8 mouse cellular contexts compared by ENCODE assay signal in the genomic region with DNA sequence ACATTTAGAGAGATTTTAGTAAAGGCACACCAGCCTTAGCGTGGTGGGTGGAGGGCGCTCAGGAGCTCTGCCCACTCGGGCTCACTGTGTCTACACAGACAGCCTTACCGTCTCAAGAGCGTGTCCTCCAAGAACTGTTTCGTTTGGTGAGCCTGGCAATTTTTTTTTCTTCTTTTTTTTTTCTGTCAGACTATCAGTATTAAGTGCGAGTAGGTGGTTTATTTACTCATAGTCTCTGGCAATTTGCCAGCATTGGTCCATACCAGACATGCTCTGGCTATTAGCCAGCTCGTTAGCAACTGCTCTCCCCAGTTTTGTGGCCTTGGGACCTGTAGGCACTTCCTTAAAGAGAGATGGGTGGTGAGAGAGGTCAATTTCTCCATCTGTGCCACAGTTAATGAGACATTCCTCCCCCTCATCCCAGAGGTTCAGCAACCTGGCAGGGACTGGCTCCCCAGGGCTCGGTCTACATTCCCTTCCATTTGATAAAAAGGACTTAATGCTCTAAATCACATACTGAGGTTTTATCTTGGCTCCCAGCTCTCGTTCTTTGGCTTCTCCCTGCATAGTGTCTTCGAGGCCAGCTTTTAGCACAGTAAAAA.
DNase-seq lines count a peak whose midpoint lies in the region; ATAC-seq lines count a peak whose summit lies in the region.

No protein-coding gene starts in this region.

- no peaks in the 10 kb centered on the region for H3K27me3 ChIP-seq in embryonic facial prominence, embryonic 12.5 days
- no peaks in the 10 kb centered on the region for H3K27me3 ChIP-seq in embryonic facial prominence, embryonic 10.5 days (replicated peaks; ENCODE audit: low read depth, poor library complexity, severe bottlenecking)
- H3K27me3 ChIP-seq in forebrain, embryonic 16.5 days (replicated peaks; ENCODE audit: control insufficient read depth, insufficient read depth, low read length) = no peaks in the 10 kb centered on the region
- no peaks in the 10 kb centered on the region for H3K27me3 ChIP-seq in limb, embryonic 10.5 days (ENCODE audit: low read depth, poor library complexity, severe bottlenecking)
- no peaks in the 10 kb centered on the region for H3K27me3 ChIP-seq in stomach, embryonic 16.5 days (ENCODE audit: control insufficient read depth, insufficient read depth, low read length)

- H3K4me1 ChIP-seq in embryonic facial prominence, embryonic 12.5 days = peaks cover 9% of the 10 kb centered on the region; the same call in 1 of the 2 replicates
- H3K4me1 ChIP-seq in embryonic facial prominence, embryonic 10.5 days = peaks cover 16% of the 10 kb centered on the region
- H3K4me1 ChIP-seq in forebrain, embryonic 16.5 days (replicated peaks; ENCODE audit: control insufficient read depth, insufficient read depth, low read length) = peaks cover 21% of the 10 kb centered on the region
- H3K4me1 ChIP-seq in limb, embryonic 10.5 days = peaks cover 21% of the 10 kb centered on the region
- H3K4me1 ChIP-seq in stomach, embryonic 16.5 days (ENCODE audit: control insufficient read depth, insufficient read depth, low read length) = peaks cover 14% of the 10 kb centered on the region

- no peaks in the 10 kb centered on the region for H3K36me3 ChIP-seq in embryonic facial prominence, embryonic 12.5 days
- no peaks in the 10 kb centered on the region for H3K36me3 ChIP-seq in embryonic facial prominence, embryonic 10.5 days (replicated peaks)
- H3K36me3 ChIP-seq in forebrain, embryonic 16.5 days (ENCODE audit: control insufficient read depth, insufficient read depth) = no peaks in the 10 kb centered on the region
- H3K36me3 ChIP-seq in limb, embryonic 10.5 days = no peaks in the 10 kb centered on the region
- no peaks in the 10 kb centered on the region for H3K36me3 ChIP-seq in stomach, embryonic 16.5 days (ENCODE audit: control insufficient read depth, insufficient read depth, low read length)

- 0 out of 2 replicates have a peak overlapping the region, but pooled peaks have one; percentile 20 for H3K27ac ChIP-seq in embryonic facial prominence, embryonic 12.5 days
- H3K27ac ChIP-seq in embryonic facial prominence, embryonic 10.5 days (replicated peaks) = no peak overlapping the region
- no peak overlapping the region for H3K27ac ChIP-seq in forebrain, embryonic 16.5 days (ENCODE audit: low read length)
- peak overlapping the region; percentile 30; the same call in 1 of the 2 replicates for H3K27ac ChIP-seq in limb, embryonic 10.5 days
- peak overlapping the region; percentile 7; the same call in 1 of the 2 replicates for H3K27ac ChIP-seq in stomach, embryonic 16.5 days (ENCODE audit: low read length)

- DNase-seq in embryonic facial prominence, embryonic 10.5 days (ENCODE audit: low spot score) = no peak
- peak; percentile 62 for DNase-seq in MEL-GATA-1-ER (ENCODE audit: extremely low read depth, low read depth)
- no peak for DNase-seq in limb, embryonic 10.5 days (ENCODE audit: low spot score)
- DNase-seq in layer of hippocampus, postnatal 10 days (ENCODE audit: low spot score in 2 of 2) = no peak
- no peak for DNase-seq in layer of hippocampus, postnatal 36 days

- no peak overlapping the region for H3K4me3 ChIP-seq in embryonic facial prominence, embryonic 12.5 days
- H3K4me3 ChIP-seq in embryonic facial prominence, embryonic 10.5 days = no peak overlapping the region
- H3K4me3 ChIP-seq in forebrain, embryonic 16.5 days (replicated peaks; ENCODE audit: low read length) = no peak overlapping the region
- H3K4me3 ChIP-seq in limb, embryonic 10.5 days = no peak overlapping the region
- H3K4me3 ChIP-seq in stomach, embryonic 16.5 days (replicated peaks; ENCODE audit: low read length) = no peak overlapping the region

- no peak overlapping the region for H3K9ac ChIP-seq in embryonic facial prominence, embryonic 12.5 days
- H3K9ac ChIP-seq in forebrain, embryonic 16.5 days (replicated peaks; ENCODE audit: low read depth, low read length) = no peak overlapping the region
- no peak overlapping the region for H3K9ac ChIP-seq in stomach, embryonic 16.5 days (ENCODE audit: low read length)

- 63% methylated on average over 11 of the region's 11 CpGs for WGBS in embryonic facial prominence, embryonic 12.5 days
- WGBS in embryonic facial prominence, embryonic 10.5 days = 76% methylated on average over 11 of the region's 11 CpGs
- 21% methylated on average over 11 of the region's 11 CpGs for WGBS in forebrain, embryonic 16.5 days
- 72% methylated on average over 11 of the region's 11 CpGs for WGBS in limb, embryonic 10.5 days
- WGBS in stomach, embryonic 16.5 days = 31% methylated on average over 11 of the region's 11 CpGs

- no peak overlapping the region for H3K4me2 ChIP-seq in embryonic facial prominence, embryonic 12.5 days (replicated peaks)
- no peak overlapping the region for H3K4me2 ChIP-seq in forebrain, embryonic 16.5 days (ENCODE audit: low read length)
- 0 out of 2 replicates have a peak overlapping the region, but pooled peaks have one; percentile 6 for H3K4me2 ChIP-seq in stomach, embryonic 16.5 days (ENCODE audit: low read depth, low read length)

- H3K9me3 ChIP-seq in embryonic facial prominence, embryonic 12.5 days = no peaks in the 10 kb centered on the region
- H3K9me3 ChIP-seq in embryonic facial prominence, embryonic 10.5 days = no peaks in the 10 kb centered on the region
- H3K9me3 ChIP-seq in forebrain, embryonic 16.5 days (ENCODE audit: control insufficient read depth, low read length) = no peaks in the 10 kb centered on the region
- no peaks in the 10 kb centered on the region for H3K9me3 ChIP-seq in limb, embryonic 10.5 days (replicated peaks)
- H3K9me3 ChIP-seq in stomach, embryonic 16.5 days (replicated peaks; ENCODE audit: control insufficient read depth, low read length) = no peaks in the 10 kb centered on the region

- ATAC-seq in embryonic facial prominence, embryonic 12.5 days (ENCODE audit: insufficient number of reproducible peaks, insufficient read depth, low FRiP score, low TSS enrichment) = no peak
- peak; percentile 17; the same call in 1 of the 2 replicates for ATAC-seq in forebrain, embryonic 16.5 days
- ATAC-seq in stomach, embryonic 16.5 days (ENCODE audit: insufficient read depth, low FRiP score) = 0 out of 2 replicates have a peak, but pooled peaks have one; percentile 38

Comparison
In these comparisons a context has a peak if more than half of its experiments do, and no peak if none do; other contexts are left out.
1. H3K27ac ChIP-seq: peak in embryonic facial prominence, embryonic 12.5 days (single experiment), limb, embryonic 10.5 days (single experiment) and stomach, embryonic 16.5 days (single experiment); none in embryonic facial prominence, embryonic 10.5 days (single experiment) and forebrain, embryonic 16.5 days (single experiment).